Mouse (Mus musculus): ENCODE measurements around the gene Dhcr7.

- TF ChIP-seq CTCF (IDR thresholded peaks at IDR 0.05; ENCODE audit: borderline replicate concordance, insufficient read depth, low read length) (no peak), POLR2A (IDR thresholded peaks at IDR 0.05; ENCODE audit: low read depth, low read length) (no peak)
Observed at GRCm38 (mm10) chr7:143834972-143835371, 12.0 kb downstream of the Dhcr7 start.
